Mouse (Mus musculus) midbrain, postnatal 0 days (tissue): Measurements from ENCODE around the gene Taok1. TPM values are rescaled to one million over a fixed set of nuclear protein-coding genes. Genes with fewer than 3 reads are reported as not detected.
A peak's percentile ranks its signal among the peaks of the same experiment; 100 is the strongest.

Source experiments
- ATAC-seq: fragments of 200-750 bp; cut with Nextera tagmentation; 2 replicates; pipeline ENCODE4 v1.8.0; 2017; ENCODE audit warnings: moderate number of reproducible peaks, mild to moderate bottlenecking, moderate TSS enrichment, moderate library complexity; ENCODE audit not compliant: low FRiP score
- DNase-seq: peaks from one replicate; pipeline ENCODE4 v3.0.0-alpha.2; 2015; ENCODE audit warnings: low spot score
- H3K27ac ChIP-seq: fragments of 300-500 bp; sonication (generic); 2 replicates; pipeline ENCODE4 v1.5.1; 2014; ENCODE audit warnings: low read depth, mild to moderate bottlenecking, low read length, mixed read lengths
- H3K27me3 ChIP-seq: fragments of 300-500 bp; sonication (generic); 2 replicates; pipeline ENCODE4 v1.6.1; 2014; ENCODE audit warnings: low read length, control low read depth, mixed read lengths; ENCODE audit not compliant: insufficient read depth
- H3K36me3 ChIP-seq: fragments of 300-500 bp; sonication (generic); 2 replicates; pipeline ENCODE4 v1.6.1; 2014; ENCODE audit warnings: low read length, control low read depth, mixed read lengths; ENCODE audit not compliant: insufficient read depth
- H3K4me1 ChIP-seq: fragments of 300-500 bp; sonication (generic); 2 replicates; pipeline ENCODE4 v1.6.1; 2014; ENCODE audit warnings: mild to moderate bottlenecking, control low read depth, antibody characterized with exemption, low read length, mixed read lengths; ENCODE audit not compliant: insufficient read depth
- H3K4me2 ChIP-seq: fragments of 300-500 bp; sonication (generic); 2 replicates; pipeline ENCODE4 v1.6.1; 2014; ENCODE audit warnings: low read depth, mild to moderate bottlenecking, low read length, mixed read lengths; ENCODE audit not compliant: poor library complexity, severe bottlenecking
- H3K4me3 ChIP-seq: fragments of 300-500 bp; sonication (generic); 2 replicates; pipeline ENCODE4 v1.5.1; 2014; ENCODE audit warnings: low read depth, mild to moderate bottlenecking, low read length, moderate library complexity
- H3K9ac ChIP-seq: fragments of 300-500 bp; sonication (generic); replicated peaks from 2 replicates; pipeline ENCODE4 v1.6.1; 2014; ENCODE audit warnings: mild to moderate bottlenecking, low read length, moderate library complexity, mixed read lengths; ENCODE audit not compliant: poor library complexity, severe bottlenecking
- H3K9me3 ChIP-seq: fragments of 300-500 bp; sonication (generic); 2 replicates; pipeline ENCODE4 v1.6.1; 2016; ENCODE audit warnings: low read length, control low read depth
- CTCF ChIP-seq: IDR thresholded peaks from 2 replicates; pipeline ENCODE4 v1.5.1; 2016; ENCODE audit warnings: antibody characterized with exemption, mild to moderate bottlenecking
- WGBS: fragments of 180-500 bp; shearing (Covaris S2); extraction: QIAGEN DNeasy Blood & Tissue Kit; methylation state at CpG from one replicate; pipeline ENCODE4 v1.1.7; 2014; 5-methylcytosine and 5-hydroxymethylcytosine counted together
- polyA plus RNA-seq: library from polyadenylated mRNA; unstranded; fragments of >200 nt; fragmentation: Nextera tagmentation; extraction: Ambion mirVana; gene quantifications from 2 replicates; pipeline ENCODE4 v1.2.1, GENCODE M21; 2015
- total RNA-seq: library from RNA; depleted of rRNA; stranded (reverse); fragments of >200 nt; gene quantifications from 2 replicates; pipeline ENCODE4 v1.2.3, GENCODE M21; 2014

The Taok1 gene
- total and polyA plus RNA-seq, 2 experiments from 2014 or later = 32.6 to 69.7 TPM

- Histone ChIP-seq H3K27me3 (no peaks in the 10 kb centered on the region; the same call in 1 of the 2 replicates), H3K9ac (no peak overlapping the region), H3K4me3 (no peak overlapping the region), H3K36me3 (peaks cover 49% of the 10 kb centered on the region), H3K9me3 (no peaks in the 10 kb centered on the region), H3K4me1 (peaks cover 6% of the 10 kb centered on the region), H3K27ac (no peak overlapping the region), H3K4me2 (no peak overlapping the region)
- ATAC-seq (peak; percentile 47; the same call in 1 of the 2 replicates), DNase-seq (no peak)
- 73% methylated on average over 4 of the region's 4 CpGs for WGBS
- no peak for TF ChIP-seq CTCF
Observed at GRCm38 (mm10) chr11:77507426-77507825, 100.2 kb downstream of the Taok1 start.

- H3K27ac ChIP-seq = no peak overlapping the region
- H3K4me3 ChIP-seq = no peak overlapping the region
- no peak overlapping the region for H3K4me2 ChIP-seq
- ATAC-seq (no peak), DNase-seq (no peak)
- no peaks in the 10 kb centered on the region for H3K9me3 ChIP-seq
- peaks cover 50% of the 10 kb centered on the region for H3K36me3 ChIP-seq
- no peak overlapping the region for H3K9ac ChIP-seq
- H3K4me1 ChIP-seq = peaks cover 3% of the 10 kb centered on the region; the same call in 1 of the 2 replicates
- no peak for TF ChIP-seq CTCF
- WGBS = 79% methylated on average over 6 of the region's 6 CpGs
- H3K27me3 ChIP-seq = no peaks in the 10 kb centered on the region
Observed at GRCm38 (mm10) chr11:77506941-77507340, 100.7 kb downstream of the Taok1 start.

- peaks cover 3% of the 10 kb centered on the region; the same call in 1 of the 2 replicates for H3K4me1 ChIP-seq
- no peak overlapping the region for H3K9ac ChIP-seq
- H3K4me3 ChIP-seq = no peak overlapping the region
- 81% methylated on average over 14 of the region's 14 CpGs for WGBS
- H3K4me2 ChIP-seq = no peak overlapping the region
- H3K36me3 ChIP-seq = peaks cover 50% of the 10 kb centered on the region
- H3K9me3 ChIP-seq = no peaks in the 10 kb centered on the region
- no peak overlapping the region for H3K27ac ChIP-seq
- DNase-seq (no peak), ATAC-seq (no peak; the same call in 1 of the 2 replicates)
- no peaks in the 10 kb centered on the region for H3K27me3 ChIP-seq
- TF ChIP-seq CTCF = no peak
Observed at GRCm38 (mm10) chr11:77506273-77506672, 101.3 kb downstream of the Taok1 start.

- TF ChIP-seq CTCF = no peak
- Histone ChIP-seq H3K4me2 (no peak overlapping the region), H3K36me3 (peaks cover 59% of the 10 kb centered on the region), H3K27ac (no peak overlapping the region), H3K4me1 (peaks cover 3% of the 10 kb centered on the region; the same call in 1 of the 2 replicates), H3K9me3 (no peaks in the 10 kb centered on the region), H3K4me3 (no peak overlapping the region), H3K9ac (no peak overlapping the region), H3K27me3 (no peaks in the 10 kb centered on the region)
- DNase-seq (no peak), ATAC-seq (no peak)
- WGBS = 89% methylated on average over 22 of the region's 22 CpGs
Observed at GRCm38 (mm10) chr11:77505291-77505980, 102.2 kb downstream of the Taok1 start.

- Histone ChIP-seq H3K9me3 (no peaks in the 10 kb centered on the region), H3K9ac (no peak overlapping the region)
- no peak for ATAC-seq
Observed at GRCm38 (mm10) chr11:77504377-77504776, 103.2 kb downstream of the Taok1 start.

GRCm38 (mm10) chr11:77503511-77503910 is 104.1 kb downstream of the Taok1 start:
- no peak overlapping the region for H3K9ac ChIP-seq

More at GRCm38 (mm10) chr11:77504377-77504776, 103.2 kb downstream of the Taok1 start:
- Histone ChIP-seq H3K4me1 (peaks cover 3% of the 10 kb centered on the region; the same call in 1 of the 2 replicates), H3K27ac (no peak overlapping the region), H3K4me3 (no peak overlapping the region), H3K4me2 (no peak overlapping the region), H3K36me3 (peaks cover 69% of the 10 kb centered on the region), H3K27me3 (no peaks in the 10 kb centered on the region)
- DNase-seq = no peak
- 96% methylated on average over 19 of the region's 19 CpGs for WGBS
- no peak for TF ChIP-seq CTCF

More at GRCm38 (mm10) chr11:77503511-77503910, 104.1 kb downstream of the Taok1 start:
- H3K9me3 ChIP-seq = no peaks in the 10 kb centered on the region
- 65% methylated on average over 3 of the region's 3 CpGs for WGBS
- peaks cover 72% of the 10 kb centered on the region for H3K36me3 ChIP-seq
- no peak for TF ChIP-seq CTCF
- H3K4me1 ChIP-seq = peaks cover 3% of the 10 kb centered on the region; the same call in 1 of the 2 replicates
- H3K27ac ChIP-seq = no peak overlapping the region
- ATAC-seq (no peak), DNase-seq (no peak)
- H3K4me3 ChIP-seq = no peak overlapping the region
- no peak overlapping the region for H3K4me2 ChIP-seq
- H3K27me3 ChIP-seq = no peaks in the 10 kb centered on the region
